Mouse (Mus musculus): Measurements from ENCODE around the gene Psenen.

The Psenen gene

GRCm38 (mm10) chr7:30553021-30553589 is 10.3 kb downstream of the Psenen start:
- peak; percentile 61 for DNase-seq

- DNase-seq = peak; percentile 99
Observed at GRCm38 (mm10) chr7:30552102-30553020, 11.1 kb downstream of the Psenen start, which contains the start of the genes Hspb6 and Proser3. Hspb6 (plus strand) TSS chr7:30552178. Proser3 (minus strand) TSS chr7:30552299.

- DNase-seq = peak; percentile 80
Observed at GRCm38 (mm10) chr7:30551445-30552101, 11.9 kb downstream of the Psenen start.

- no peak for DNase-seq
Observed at GRCm38 (mm10) chr7:30550603-30551002, 12.8 kb downstream of the Psenen start.

GRCm38 (mm10) chr7:30549880-30550279 is 13.5 kb downstream of the Psenen start:
- DNase-seq = no peak

GRCm38 (mm10) chr7:30544327-30544726 is 19.1 kb downstream of the Psenen start:
- DNase-seq = no peak

GRCm38 (mm10) chr7:30540572-30540971 is 22.9 kb downstream of the Psenen start:
- DNase-seq = no peak

- DNase-seq = peak; percentile 97
Observed at GRCm38 (mm10) chr7:30534633-30535577, 28.5 kb downstream of the Psenen start, which contains the start of gene Arhgap33. Arhgap33 (minus strand) TSS chr7:30535060.

- DNase-seq = no peak
Observed at GRCm38 (mm10) chr7:30533941-30534632, 29.3 kb downstream of the Psenen start.

- DNase-seq = no peak
Observed at GRCm38 (mm10) chr7:30532931-30533330, 30.5 kb downstream of the Psenen start.

- no peak for DNase-seq
Observed at GRCm38 (mm10) chr7:30531291-30531815, 32.1 kb downstream of the Psenen start.

- DNase-seq = no peak
Observed at GRCm38 (mm10) chr7:30526981-30527380, 36.4 kb downstream of the Psenen start.

GRCm38 (mm10) chr7:30526399-30526798 is 37.0 kb downstream of the Psenen start:
- DNase-seq = no peak

GRCm38 (mm10) chr7:30525954-30526353 is 37.5 kb downstream of the Psenen start:
- peak; percentile 61 for DNase-seq

GRCm38 (mm10) chr7:30524487-30524886 is 38.9 kb downstream of the Psenen start:
- DNase-seq = no peak

- DNase-seq = no peak
Observed at GRCm38 (mm10) chr7:30522871-30523270, 40.6 kb downstream of the Psenen start.

GRCm38 (mm10) chr7:30520856-30521255 is 42.6 kb downstream of the Psenen start:
- DNase-seq = no peak

GRCm38 (mm10) chr7:30520396-30520795 is 43.0 kb downstream of the Psenen start:
- no peak for DNase-seq

GRCm38 (mm10) chr7:30518325-30518724 is 45.1 kb downstream of the Psenen start:
- DNase-seq = no peak

- no peak for DNase-seq
Observed at GRCm38 (mm10) chr7:30515003-30515760, 48.2 kb downstream of the Psenen start.
